Mouse (Mus musculus) kidney, postnatal 0 days (tissue): Measurements from ENCODE around the gene Arhgef28. TPM values are rescaled to one million over a fixed set of nuclear protein-coding genes. Genes with fewer than 3 reads are reported as not detected.

Experiments
- ATAC-seq: fragments of 200-750 bp; cut with Nextera tagmentation; replicated peaks from 2 replicates; pipeline ENCODE4 v1.8.0; 2017; ENCODE audit warnings: low read depth, moderate number of reproducible peaks, moderate TSS enrichment, moderate library complexity; ENCODE audit not compliant: low FRiP score
- DNase-seq: peaks from one replicate; pipeline ENCODE4 v3.0.0-alpha.2; 2016; ENCODE audit warnings: low spot score
- H3K27ac ChIP-seq: fragments of 300-500 bp; sonication (generic); 2 replicates; pipeline ENCODE4 v1.5.1; 2014; ENCODE audit warnings: mild to moderate bottlenecking
- H3K27me3 ChIP-seq: fragments of 300-500 bp; sonication (generic); 2 replicates; pipeline ENCODE4 v1.6.1; 2014; ENCODE audit warnings: low read length, mixed read lengths; ENCODE audit not compliant: insufficient read depth
- H3K36me3 ChIP-seq: fragments of 300-500 bp; sonication (generic); 2 replicates; pipeline ENCODE4 v1.6.1; 2014; ENCODE audit warnings: low read length, mixed read lengths; ENCODE audit not compliant: insufficient read depth
- H3K4me1 ChIP-seq: fragments of 300-500 bp; sonication (generic); replicated peaks from 2 replicates; pipeline ENCODE4 v1.6.1; 2014; ENCODE audit warnings: antibody characterized with exemption, low read length, mixed read lengths; ENCODE audit not compliant: insufficient read depth
- H3K4me2 ChIP-seq: fragments of 300-500 bp; sonication (generic); 2 replicates; pipeline ENCODE4 v1.6.1; 2014; ENCODE audit warnings: mild to moderate bottlenecking, low read length, moderate library complexity, mixed read lengths
- H3K4me3 ChIP-seq: fragments of 300-500 bp; sonication (generic); replicated peaks from 2 replicates; pipeline ENCODE4 v1.5.1; 2014; ENCODE audit warnings: low read depth, low read length
- H3K9ac ChIP-seq: fragments of 300-500 bp; sonication (generic); 2 replicates; pipeline ENCODE4 v1.6.1; 2014; ENCODE audit warnings: low read depth, low read length
- H3K9me3 ChIP-seq: fragments of 300-500 bp; sonication (generic); replicated peaks from 2 replicates; pipeline ENCODE4 v1.6.1; 2016; ENCODE audit warnings: low read length, inconsistent platforms, mixed read lengths
- CTCF ChIP-seq: IDR thresholded peaks from 2 replicates; pipeline ENCODE4 v1.5.1; 2016; ENCODE audit warnings: antibody characterized with exemption, low read depth, mild to moderate bottlenecking, moderate library complexity
- WGBS: fragments of 180-500 bp; shearing (Covaris S2); extraction: QIAGEN DNeasy Blood & Tissue Kit; methylation state at CpG from one replicate; pipeline ENCODE4 v1.1.7; 2014; 5-methylcytosine and 5-hydroxymethylcytosine counted together
- polyA plus RNA-seq: library from polyadenylated mRNA; unstranded; fragments of >200 nt; fragmentation: Nextera tagmentation; extraction: Ambion mirVana; gene quantifications from 2 replicates; pipeline ENCODE4 v1.2.1, GENCODE M21; 2015

Gene Arhgef28
- polyA plus RNA-seq, 1 experiment from 2014 or later: 58.3 TPM

DNA sequence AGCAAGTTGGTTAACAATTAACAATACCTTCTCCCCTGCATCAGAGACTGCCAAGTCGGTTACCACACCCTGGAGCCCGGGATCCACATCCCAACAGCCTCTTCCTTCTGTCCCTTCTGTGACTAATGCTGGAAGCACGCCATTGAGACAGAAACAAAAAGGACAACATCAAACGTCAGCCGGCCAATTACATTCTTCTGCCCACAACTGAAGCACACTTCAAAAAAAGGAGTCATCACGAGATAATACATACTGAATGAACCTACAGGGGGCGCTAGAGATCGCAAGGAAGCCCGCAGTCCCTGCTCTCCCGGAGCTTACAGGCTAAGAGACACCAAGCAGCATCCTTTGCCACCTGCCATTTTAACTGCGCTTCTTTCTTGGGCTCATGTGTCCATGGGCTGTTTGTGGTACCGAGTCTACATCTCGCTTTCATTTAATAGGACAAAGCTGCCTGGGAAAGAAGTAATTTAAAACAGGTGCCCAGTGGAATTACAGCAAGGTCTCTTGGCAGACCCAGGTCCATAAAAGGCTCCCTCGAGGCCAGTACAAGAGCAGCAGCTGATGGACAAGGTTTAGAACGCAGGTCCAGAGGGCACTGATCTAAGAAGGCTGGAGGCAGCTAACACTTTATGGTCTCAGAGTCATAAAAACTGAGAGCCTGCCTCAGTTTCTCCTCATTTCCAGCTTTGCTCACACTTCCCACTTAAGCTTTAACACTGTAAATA is 266.6 kb downstream of the Arhgef28 start:
- peak; percentile 60 for TF ChIP-seq CTCF
- 68% methylated on average over 15 of the region's 15 CpGs for WGBS
- Histone ChIP-seq H3K9me3 (no peaks in the 10 kb centered on the region), H3K27ac (no peak overlapping the region), H3K9ac (no peak overlapping the region), H3K4me1 (no peaks in the 10 kb centered on the region), H3K36me3 (peaks cover 6% of the 10 kb centered on the region; the same call in 1 of the 2 replicates), H3K4me2 (no peak overlapping the region), H3K27me3 (no peaks in the 10 kb centered on the region), H3K4me3 (no peak overlapping the region)
- no peak; the same call in 1 of the 2 replicates for ATAC-seq
- DNase-seq: no peak

GRCm38 (mm10) chr13:97938596-97939297 is 267.5 kb downstream of the Arhgef28 start:
- WGBS: 34% methylated on average over 18 of the region's 18 CpGs
- Histone ChIP-seq H3K4me2 (no peak overlapping the region), H3K36me3 (peaks cover 6% of the 10 kb centered on the region; the same call in 1 of the 2 replicates), H3K9me3 (no peaks in the 10 kb centered on the region), H3K27me3 (no peaks in the 10 kb centered on the region), H3K4me3 (no peak overlapping the region), H3K27ac (no peak overlapping the region), H3K9ac (no peak overlapping the region), H3K4me1 (no peaks in the 10 kb centered on the region)
- peak; percentile 97 for TF ChIP-seq CTCF
- DNase-seq: peak; percentile 87
- ATAC-seq: peak; percentile 68; the same call in 1 of the 2 replicates

- peak; percentile 87 for TF ChIP-seq CTCF
Measured at GRCm38 (mm10) chr13:97937919-97938318, 268.3 kb downstream of the Arhgef28 start.

DNA sequence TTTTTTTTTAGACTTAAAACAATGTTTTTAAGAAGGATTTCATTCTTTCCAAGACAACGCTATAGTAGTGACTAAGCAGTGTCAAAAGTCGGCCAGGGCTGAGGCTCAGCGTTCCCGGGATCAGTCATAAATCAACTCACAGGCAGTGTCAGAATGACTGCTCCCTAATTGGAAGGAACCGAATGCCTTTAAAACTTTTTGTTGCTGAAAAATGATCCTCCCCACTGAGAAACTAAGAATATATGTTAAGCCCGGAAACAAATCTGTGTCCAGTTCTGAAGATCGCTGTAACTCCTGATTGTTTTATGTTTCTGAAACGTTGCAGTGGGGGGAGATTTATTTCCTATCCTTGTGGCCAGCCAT is 278.1 kb downstream of the Arhgef28 start:
- Histone ChIP-seq H3K4me3 (no peak overlapping the region), H3K9ac (no peak overlapping the region), H3K4me2 (peak overlapping the region; percentile 19), H3K36me3 (peaks cover 4% of the 10 kb centered on the region), H3K9me3 (no peaks in the 10 kb centered on the region), H3K27ac (0 out of 2 replicates have a peak overlapping the region, but pooled peaks have one; percentile 1), H3K4me1 (0 out of 2 replicates have a peak, but pooled peaks cover 6% of the 10 kb centered on the region), H3K27me3 (no peaks in the 10 kb centered on the region)
- peak; percentile 95 for DNase-seq
- WGBS: 5% methylated on average over 8 of the region's 8 CpGs
- TF ChIP-seq CTCF: no peak
- ATAC-seq: peak; percentile 74

More at GRCm38 (mm10) chr13:97937919-97938318, 268.3 kb downstream of the Arhgef28 start:
- DNase-seq: peak; percentile 87
- Histone ChIP-seq H3K4me2 (no peak overlapping the region), H3K9ac (no peak overlapping the region), H3K4me3 (no peak overlapping the region), H3K27me3 (no peaks in the 10 kb centered on the region), H3K36me3 (0 out of 2 replicates have a peak, but pooled peaks cover 4% of the 10 kb centered on the region), H3K4me1 (no peaks in the 10 kb centered on the region), H3K9me3 (no peaks in the 10 kb centered on the region), H3K27ac (no peak overlapping the region)
- ATAC-seq: no peak
- 17% methylated on average over 7 of the region's 7 CpGs for WGBS

GRCm38 (mm10) chr13:97927376-97928134 is 278.7 kb downstream of the Arhgef28 start:
- ATAC-seq (no peak), DNase-seq (peak; percentile 19)
- no peak for TF ChIP-seq CTCF
- H3K4me3 ChIP-seq: no peak overlapping the region
- peaks cover 4% of the 10 kb centered on the region for H3K36me3 ChIP-seq
- H3K27ac ChIP-seq: 0 out of 2 replicates have a peak overlapping the region, but pooled peaks have one; percentile 1
- 11% methylated on average over 14 of the region's 14 CpGs for WGBS
- H3K4me2 ChIP-seq: peak overlapping the region; percentile 19
- no peak overlapping the region for H3K9ac ChIP-seq
- H3K27me3 ChIP-seq: no peaks in the 10 kb centered on the region
- 0 out of 2 replicates have a peak, but pooled peaks cover 6% of the 10 kb centered on the region for H3K4me1 ChIP-seq
- H3K9me3 ChIP-seq: no peaks in the 10 kb centered on the region

- Histone ChIP-seq H3K27ac (no peak overlapping the region), H3K4me3 (no peak overlapping the region), H3K36me3 (peaks cover 6% of the 10 kb centered on the region), H3K27me3 (no peaks in the 10 kb centered on the region), H3K4me1 (0 out of 2 replicates have a peak, but pooled peaks cover 6% of the 10 kb centered on the region), H3K4me2 (no peak overlapping the region), H3K9ac (no peak overlapping the region), H3K9me3 (no peaks in the 10 kb centered on the region)
- DNase-seq: no peak
- no peak for ATAC-seq
- TF ChIP-seq CTCF: no peak
- WGBS: 68% methylated on average over 10 of the region's 10 CpGs
Measured at GRCm38 (mm10) chr13:97926371-97926770, 279.9 kb downstream of the Arhgef28 start.
